Mouse (Mus musculus) stomach, postnatal 0 days (tissue): ENCODE measurements around the gene Erfe.

Source experiments
- CTCF ChIP-seq: IDR thresholded peaks from 2 replicates; pipeline ENCODE4 v1.5.1; 2016; ENCODE audit warnings: antibody characterized with exemption, low read depth, mild to moderate bottlenecking, moderate library complexity
- EP300 ChIP-seq: optimal IDR thresholded peaks from 2 replicates; pipeline ENCODE3; 2016; ENCODE audit warnings: antibody characterized with exemption

GRCm38 (mm10) chr1:91317656-91318055 lies 48.6 kb upstream of the Erfe start:
- TF ChIP-seq CTCF (no peak), EP300 (no peak)
